Mouse (Mus musculus) ovary, postnatal 36 days (tissue): ENCODE results near the gene Bsn.
"Not testable (repeated sequence)": the region's sequence is repeated elsewhere in the genome, so short reads cannot be mapped to it uniquely, and the experiment has no call there.

ENCODE experiments used
- DNase-seq: peaks from one replicate; pipeline ENCODE4 v3.0.0; 2022; ENCODE audit warnings: low spot score, mixed read lengths

Bsn gene

DNA sequence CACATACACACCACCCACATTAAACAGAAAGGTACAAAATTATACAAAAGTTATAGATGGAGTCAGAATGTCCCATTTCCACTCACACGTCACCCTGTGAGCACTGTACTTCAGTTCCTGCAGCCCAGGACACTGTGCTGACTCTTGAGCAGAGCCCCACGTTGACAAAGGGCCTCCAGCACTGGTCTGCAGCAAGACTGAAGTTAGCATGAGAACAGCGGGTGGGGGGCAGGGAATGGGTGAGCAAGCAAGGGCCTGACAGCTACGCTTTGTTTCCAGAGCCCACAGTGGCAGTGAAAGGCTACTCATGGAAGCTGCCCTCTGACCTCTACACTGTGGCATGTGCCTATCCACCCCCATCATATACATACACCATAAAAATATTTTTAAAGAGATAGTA, 40.4 kb downstream of the Bsn start:
- no peak for DNase-seq

DNA sequence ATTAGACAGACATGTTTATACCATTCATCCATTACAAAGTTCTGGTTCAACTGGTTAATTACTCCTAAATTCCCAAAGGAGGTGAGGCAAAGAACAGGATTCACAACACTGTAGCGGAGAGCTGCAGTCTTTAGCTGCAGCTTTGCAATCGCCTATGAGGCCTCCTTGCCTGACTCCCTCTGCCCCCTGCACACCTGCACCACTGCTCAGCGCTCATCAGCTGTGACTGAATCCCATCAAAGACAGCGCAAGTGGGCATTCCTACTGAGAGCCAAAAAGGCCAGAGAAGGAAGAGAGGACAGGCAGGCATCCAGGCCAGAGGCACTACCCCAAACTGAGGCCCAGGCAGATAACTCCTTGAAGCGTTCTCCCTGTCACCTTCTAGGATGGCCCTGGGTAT, 42.6 kb downstream of the Bsn start:
- DNase-seq, result no peak

GRCm38 (mm10) chr9:108146451-108146850, 43.7 kb downstream of the Bsn start:
- DNase-seq, result no peak

DNA sequence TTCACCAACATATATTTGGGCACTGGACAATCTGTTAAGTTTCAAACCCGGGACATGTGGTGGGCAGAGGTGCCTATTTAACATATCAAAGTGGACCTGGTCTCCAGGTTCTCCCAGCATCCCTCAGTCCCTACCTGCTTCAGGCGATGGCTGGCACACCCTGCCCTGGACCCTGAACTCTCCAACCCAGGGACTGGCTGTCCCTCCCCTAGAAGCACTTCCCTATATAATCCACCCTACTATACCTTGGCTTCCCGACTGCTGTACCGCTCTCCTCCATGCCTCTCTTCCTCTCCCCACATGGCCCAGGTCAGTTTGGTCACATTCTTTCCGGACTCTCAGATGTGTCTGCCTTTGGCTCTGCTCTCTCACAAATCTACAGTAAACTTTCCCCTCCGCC, 44.4 kb downstream of the Bsn start:
- no peak for DNase-seq

DNA sequence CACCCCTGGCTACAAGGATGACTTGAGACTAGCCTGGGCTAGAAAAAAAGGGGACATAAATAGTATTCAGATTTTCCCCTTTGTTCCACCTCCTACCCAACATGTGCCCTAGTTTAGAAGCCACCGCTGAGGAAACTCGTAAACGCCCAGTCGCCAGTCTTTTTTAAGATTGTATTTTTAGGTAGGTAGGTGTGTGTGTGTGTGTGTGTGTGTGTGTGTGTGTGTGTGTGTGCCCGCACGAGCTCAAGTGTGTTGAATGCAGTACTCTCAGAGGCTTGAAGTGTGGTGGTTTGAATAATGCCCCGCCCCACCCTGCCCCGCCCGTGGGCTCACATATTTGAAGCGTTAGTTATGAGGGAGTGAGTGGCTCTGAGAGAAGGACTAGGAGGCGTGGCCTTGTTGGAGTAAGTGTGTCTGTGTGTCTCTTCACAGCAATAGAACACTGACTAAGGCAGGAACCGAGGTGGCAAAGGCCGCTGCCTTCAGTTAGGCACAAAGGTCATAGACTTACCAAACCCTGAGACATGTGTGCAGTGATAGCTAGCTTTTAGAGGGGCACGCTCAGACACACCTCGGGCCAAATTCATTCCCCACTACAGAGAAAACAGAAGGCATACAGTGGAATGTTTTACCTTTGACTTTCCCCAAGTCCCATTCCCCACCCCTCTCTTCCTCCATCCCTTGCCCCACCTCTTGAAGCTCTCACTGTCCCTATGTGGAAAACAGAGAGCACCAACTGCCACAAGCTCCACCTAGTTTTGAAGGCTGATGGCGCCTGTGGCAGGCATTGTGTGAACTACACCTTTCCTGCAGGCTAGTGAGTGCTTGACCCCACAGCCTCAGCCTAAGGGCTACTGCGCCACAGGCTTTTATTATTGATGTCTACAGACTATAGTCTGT, 45.6 kb downstream of the Bsn start:
- no peak for DNase-seq

GRCm38 (mm10) chr9:108143470-108143869, 46.7 kb downstream of the Bsn start:
- DNase-seq, result no peak

DNA sequence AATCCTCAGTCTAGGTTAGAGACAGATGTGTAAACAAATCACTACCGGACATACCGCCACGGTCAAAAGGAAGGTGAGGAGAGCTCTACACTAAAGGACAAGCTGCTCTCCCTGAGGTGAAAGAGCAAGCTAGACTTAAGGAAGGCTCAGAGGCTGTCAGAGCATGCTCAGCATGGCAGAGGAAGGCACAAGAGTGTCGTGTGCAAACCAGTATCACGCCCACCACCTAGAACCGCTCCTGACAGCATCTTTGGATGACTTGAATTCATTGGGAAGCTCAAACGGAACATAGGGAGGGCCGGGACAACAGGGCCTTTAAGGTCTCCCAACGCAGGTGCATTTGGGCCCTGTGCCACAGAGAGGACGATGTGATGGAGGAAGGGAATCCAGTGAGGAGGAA, 48.8 kb downstream of the Bsn start:
- no peak for DNase-seq

DNA sequence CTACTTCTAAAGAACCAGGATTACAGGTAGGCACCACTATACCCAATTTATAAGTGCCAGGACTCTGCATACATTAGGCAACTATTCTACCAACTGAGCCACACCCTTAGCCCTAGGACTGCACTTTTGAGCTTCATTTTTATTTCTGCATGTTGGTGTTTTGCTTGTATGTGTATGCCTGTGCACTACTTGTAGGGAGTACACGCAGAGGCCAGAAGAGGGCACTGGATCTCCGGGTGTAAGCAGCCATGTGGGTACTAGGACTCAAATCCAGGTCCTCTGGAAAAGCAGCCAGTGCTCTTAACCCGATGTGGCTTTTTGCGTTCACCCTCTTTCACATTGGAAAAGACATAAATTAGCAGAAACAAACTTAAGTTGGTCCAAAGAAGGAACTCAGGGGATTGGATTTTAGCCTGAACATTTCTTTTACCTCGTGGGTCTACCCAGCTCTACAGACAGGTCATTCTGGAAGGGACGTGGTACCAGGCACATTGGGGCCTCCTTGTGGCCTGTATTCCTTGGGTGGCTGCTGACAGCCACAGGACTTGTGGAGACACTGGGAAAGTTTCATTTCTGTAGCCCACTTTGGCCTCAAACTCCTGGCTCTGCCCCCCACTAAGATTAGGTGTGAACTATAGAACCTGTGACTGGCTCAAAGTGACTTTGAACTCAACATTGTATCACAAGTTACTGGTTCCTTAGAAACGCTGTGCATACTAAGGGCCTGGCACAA, 50.1 kb downstream of the Bsn start:
- no peak for DNase-seq

DNA sequence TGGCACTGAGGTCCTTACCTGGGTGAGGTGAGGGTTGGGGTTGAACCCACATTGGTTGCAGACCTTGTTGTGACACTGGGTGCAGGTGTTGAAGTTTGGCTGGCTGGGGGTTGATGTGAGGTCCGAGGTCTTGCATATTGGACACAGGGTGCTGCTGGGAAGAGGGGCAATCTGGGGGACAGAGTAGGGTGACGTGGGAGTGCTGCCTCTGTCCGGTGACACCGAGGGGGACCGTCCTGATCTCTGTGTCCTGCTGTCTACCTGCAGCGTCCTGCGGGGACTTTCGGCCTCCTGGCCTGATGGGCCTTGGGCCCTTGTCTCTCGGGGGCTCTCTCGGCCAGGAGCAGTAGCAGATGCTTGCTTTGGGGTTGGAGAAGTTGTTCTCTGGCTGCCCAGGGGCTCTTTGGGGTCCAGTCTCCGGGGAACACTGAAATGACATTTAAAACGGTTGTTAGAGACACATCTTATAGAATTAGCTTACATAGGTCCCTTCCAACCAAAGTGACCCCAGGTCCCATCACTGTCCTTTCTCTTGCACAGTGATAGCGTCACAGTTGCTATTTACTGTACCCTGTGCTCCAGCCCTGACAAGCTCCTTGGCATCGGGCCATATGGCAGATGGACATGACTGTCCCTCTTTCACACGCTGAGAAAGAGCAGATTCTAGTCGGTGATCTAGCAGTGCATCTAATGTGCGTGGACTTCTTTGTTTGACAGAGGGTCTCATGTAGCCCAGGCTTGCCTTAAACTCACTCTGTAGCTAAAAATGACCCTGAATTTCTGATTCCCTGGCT, 50.8 kb downstream of the Bsn start:
- no peak for DNase-seq

DNA sequence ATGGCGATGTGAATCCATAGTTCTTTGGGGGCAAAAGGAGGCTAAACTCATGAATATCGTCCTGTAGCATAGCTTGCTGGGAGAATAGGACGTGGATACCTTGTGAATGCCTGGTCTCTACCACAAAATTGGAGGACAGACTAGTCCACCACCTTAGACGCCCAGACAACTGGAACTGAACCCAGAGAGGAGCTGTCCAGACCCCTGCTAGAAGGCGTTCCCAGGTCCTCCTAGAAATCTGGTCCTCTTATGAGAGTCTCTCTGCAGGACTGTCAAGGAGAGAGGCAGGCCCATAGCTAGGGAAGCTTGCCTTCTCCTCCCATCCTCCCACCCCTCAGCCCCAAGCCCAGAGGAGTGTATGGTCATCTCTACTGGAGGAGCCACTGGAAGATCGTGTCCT, 52.1 kb downstream of the Bsn start:
- no peak for DNase-seq

- DNase-seq, result no peak
Measured at GRCm38 (mm10) chr9:108137523-108137922, 52.7 kb downstream of the Bsn start.

DNA sequence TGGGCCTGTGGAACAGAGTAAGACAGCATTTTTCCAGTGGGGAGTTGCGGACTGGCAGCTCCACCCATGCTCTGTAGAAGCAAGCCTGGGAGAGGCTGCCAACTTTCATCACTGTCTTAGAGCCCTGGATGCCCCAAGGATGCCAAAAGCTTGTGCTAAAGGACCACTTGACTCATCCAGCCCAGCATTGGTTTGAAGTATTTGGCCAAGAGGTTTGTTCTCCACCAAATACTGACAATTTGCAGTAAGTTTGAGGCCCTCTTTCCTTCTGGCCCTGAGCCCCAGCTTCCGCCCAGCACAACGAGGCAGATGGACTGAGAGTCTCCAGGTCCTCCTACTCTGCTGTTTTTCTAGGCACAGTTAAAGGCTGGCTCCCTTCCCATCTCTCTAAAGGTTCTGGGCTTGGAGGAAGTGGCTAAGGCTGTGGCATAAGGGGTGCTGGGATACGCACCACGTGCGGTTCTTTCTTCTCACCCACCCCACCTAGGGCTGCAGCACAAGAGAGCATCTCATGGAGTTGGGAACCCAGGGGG, 53.2 kb downstream of the Bsn start:
- DNase-seq, result no peak

GRCm38 (mm10) chr9:108136225-108136624, 54.0 kb downstream of the Bsn start:
- no peak for DNase-seq

DNA sequence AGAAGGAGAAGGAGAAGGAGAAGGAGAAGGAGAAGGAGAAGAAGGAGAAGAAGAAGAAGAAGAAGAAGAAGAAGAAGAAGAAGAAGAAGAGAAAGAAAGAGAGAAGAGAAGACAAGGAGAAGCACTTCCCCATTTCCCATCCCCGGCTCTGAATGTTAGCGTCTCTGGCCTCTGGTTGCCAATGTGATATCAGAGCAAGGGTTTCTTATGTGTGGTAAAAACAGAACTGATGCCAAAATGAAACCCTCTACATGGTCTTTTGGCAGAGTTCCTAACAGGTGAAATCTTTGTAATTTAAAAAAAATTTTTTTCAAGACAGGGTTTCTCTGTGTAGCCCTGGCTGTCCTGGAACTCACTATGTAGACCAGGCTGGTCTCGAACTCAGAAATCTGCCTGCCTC, 54.5 kb downstream of the Bsn start:
- DNase-seq, result not testable (repeated sequence)

GRCm38 (mm10) chr9:108133478-108133877, 56.7 kb downstream of the Bsn start:
- DNase-seq, result no peak

DNA sequence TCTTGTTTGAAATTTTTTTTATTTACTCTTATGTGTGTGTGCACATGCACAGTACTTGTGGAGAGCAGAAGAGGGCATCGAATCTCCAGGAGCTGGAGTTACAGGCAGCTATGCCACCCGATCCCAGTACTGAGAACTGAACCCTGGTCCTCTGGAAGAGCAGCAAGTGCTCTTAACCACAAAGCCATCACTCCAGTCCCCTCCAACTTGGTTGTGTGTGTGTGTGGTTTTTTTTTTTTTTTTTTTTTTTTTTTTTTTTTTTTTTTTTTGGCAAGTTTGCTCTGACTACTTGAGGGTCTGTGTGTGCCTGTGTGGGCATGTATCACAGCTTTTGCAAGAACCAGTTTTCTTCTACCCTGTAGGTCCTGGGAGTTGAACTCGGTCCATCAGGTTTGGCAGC, 57.8 kb downstream of the Bsn start:
- DNase-seq, result no peak

GRCm38 (mm10) chr9:108131502-108131901, 58.7 kb downstream of the Bsn start:
- DNase-seq, result no peak

- no peak for DNase-seq
Measured at GRCm38 (mm10) chr9:108129042-108129948, 60.9 kb downstream of the Bsn start.

DNA sequence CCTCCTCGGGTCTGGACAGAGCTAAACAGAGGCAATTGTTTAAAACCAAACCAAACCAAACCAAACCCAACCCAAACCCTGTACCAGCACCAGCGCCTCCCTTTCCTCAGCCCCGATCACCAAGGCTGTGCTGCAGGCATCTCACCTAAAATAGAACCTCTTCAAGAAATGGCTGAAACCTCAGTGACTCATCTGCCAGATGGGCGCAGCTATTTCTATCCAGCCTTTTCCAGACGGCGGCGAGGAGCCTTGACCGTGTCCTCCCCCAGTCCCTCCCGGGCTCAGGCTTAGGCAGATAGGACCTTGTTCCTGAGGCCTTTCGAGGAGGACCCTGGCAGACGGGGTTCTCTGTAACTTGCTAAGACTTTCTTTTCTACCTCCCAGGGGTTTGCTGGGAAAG, 61.9 kb downstream of the Bsn start:
- no peak for DNase-seq

DNA sequence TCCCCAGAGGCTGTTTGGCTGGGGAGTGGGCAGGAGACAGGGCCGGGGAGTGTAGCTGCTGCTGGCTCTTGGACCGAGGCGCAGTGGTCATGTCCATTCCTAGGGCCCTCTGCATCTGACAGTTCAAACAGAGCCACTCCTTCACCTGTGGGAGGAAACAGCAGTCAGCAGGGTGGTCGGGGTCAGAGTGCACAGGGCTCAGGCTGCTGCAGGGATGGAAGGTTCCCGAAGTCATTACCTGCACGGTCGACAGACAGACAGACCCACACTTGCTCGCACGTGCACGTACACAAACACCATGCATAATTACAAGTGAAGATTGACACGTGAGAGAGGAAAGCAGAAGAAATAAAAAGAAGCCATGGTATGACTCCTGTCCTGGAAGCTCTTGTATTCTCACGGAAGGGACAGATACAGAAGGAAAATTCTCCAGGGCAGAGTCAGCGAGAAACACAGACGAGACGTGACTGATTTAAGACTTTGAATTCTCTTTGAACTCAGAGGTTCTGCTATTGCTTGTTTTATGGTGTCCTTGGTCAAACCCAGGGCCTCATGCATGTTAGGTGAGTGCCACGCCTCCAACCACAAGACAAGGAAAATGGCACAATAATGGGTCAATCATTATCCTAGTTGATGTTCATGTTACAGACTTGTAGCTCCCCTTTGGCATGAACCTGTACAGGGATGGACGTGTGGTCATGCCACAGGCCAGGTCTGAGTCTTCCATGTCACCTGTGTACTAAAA, 63.6 kb downstream of the Bsn start:
- no peak for DNase-seq

GRCm38 (mm10) chr9:108125731-108126130, 64.5 kb downstream of the Bsn start:
- no peak for DNase-seq
